Mouse (Mus musculus) megakaryocyte, adult 5-6 weeks (primary cell): ENCODE measurements around the gene Cd9. TPM values are rescaled to one million over a fixed set of nuclear protein-coding genes. Genes with fewer than 3 reads are reported as not detected.

ENCODE experiments used
- ATAC-seq: 2 replicates; pipeline ENCODE4 v1.8.0; 2016; ENCODE audit warnings: mild to moderate bottlenecking, inconsistent platforms; ENCODE audit not compliant: poor library complexity, severe bottlenecking
- total RNA-seq, 2 experiments: library from RNA; stranded (forward) in 1 of 2; stranded (reverse) in 1 of 2; fragments of 153-499, 151-499 nt in 1 of 2; fragments of 221-1000, 200-1000 nt in 1 of 2; gene quantifications; 2 replicates each; pipeline versions ENCODE4 v1.2.3 to v1.2.4; 2015 to 2017

Cd9 gene
- total RNA-seq (2015) (100 and 106 TPM in 2 replicates), total RNA-seq (2017) (65.5 and 74.0 TPM in 2 replicates)

- peak; percentile 73 for ATAC-seq
Observed at GRCm38 (mm10) chr6:125494092-125494871, at the start of gene Cd9. Cd9 (minus strand) TSS chr6:125494791.

- no peak for ATAC-seq
Observed at GRCm38 (mm10) chr6:125541296-125541695, 46.7 kb upstream of the Cd9 start.

- ATAC-seq = peak; percentile 27; the same call in 1 of the 2 replicates
Observed at GRCm38 (mm10) chr6:125540826-125541225, 46.2 kb upstream of the Cd9 start.

- peak; percentile 45 for ATAC-seq
Observed at GRCm38 (mm10) chr6:125540199-125540598, 45.6 kb upstream of the Cd9 start.

GRCm38 (mm10) chr6:125539423-125539822 is 44.8 kb upstream of the Cd9 start:
- no peak for ATAC-seq

- no peak for ATAC-seq
Observed at GRCm38 (mm10) chr6:125538469-125538868, 43.9 kb upstream of the Cd9 start.

- ATAC-seq = no peak
Observed at GRCm38 (mm10) chr6:125534990-125535389, 40.4 kb upstream of the Cd9 start.

GRCm38 (mm10) chr6:125533104-125533650 is 38.6 kb upstream of the Cd9 start:
- no peak for ATAC-seq

- ATAC-seq = no peak
Observed at GRCm38 (mm10) chr6:125529479-125529878, 34.9 kb upstream of the Cd9 start.

- ATAC-seq = no peak
Observed at GRCm38 (mm10) chr6:125528614-125529200, 34.1 kb upstream of the Cd9 start.

GRCm38 (mm10) chr6:125526066-125526465 is 31.5 kb upstream of the Cd9 start:
- ATAC-seq = peak; percentile 73

- ATAC-seq = peak; percentile 62
Observed at GRCm38 (mm10) chr6:125524027-125524426, 29.4 kb upstream of the Cd9 start.

- no peak for ATAC-seq
Observed at GRCm38 (mm10) chr6:125521558-125522193, 27.1 kb upstream of the Cd9 start.

GRCm38 (mm10) chr6:125515503-125516315 is 21.1 kb upstream of the Cd9 start:
- no peak for ATAC-seq

- no peak for ATAC-seq
Observed at GRCm38 (mm10) chr6:125512950-125513596, 18.5 kb upstream of the Cd9 start.

GRCm38 (mm10) chr6:125511196-125511595 is 16.6 kb upstream of the Cd9 start:
- peak; percentile 31; the same call in 1 of the 2 replicates for ATAC-seq

GRCm38 (mm10) chr6:125510645-125511044 is 16.1 kb upstream of the Cd9 start:
- 0 out of 2 replicates have a peak, but pooled peaks have one; percentile 8 for ATAC-seq

GRCm38 (mm10) chr6:125509783-125510182 is 15.2 kb upstream of the Cd9 start:
- peak; percentile 90 for ATAC-seq

- no peak for ATAC-seq
Observed at GRCm38 (mm10) chr6:125506427-125506826, 11.8 kb upstream of the Cd9 start.
